Comparison of ENCODE assay signal across 9 mouse cellular contexts in the genomic region with DNA sequence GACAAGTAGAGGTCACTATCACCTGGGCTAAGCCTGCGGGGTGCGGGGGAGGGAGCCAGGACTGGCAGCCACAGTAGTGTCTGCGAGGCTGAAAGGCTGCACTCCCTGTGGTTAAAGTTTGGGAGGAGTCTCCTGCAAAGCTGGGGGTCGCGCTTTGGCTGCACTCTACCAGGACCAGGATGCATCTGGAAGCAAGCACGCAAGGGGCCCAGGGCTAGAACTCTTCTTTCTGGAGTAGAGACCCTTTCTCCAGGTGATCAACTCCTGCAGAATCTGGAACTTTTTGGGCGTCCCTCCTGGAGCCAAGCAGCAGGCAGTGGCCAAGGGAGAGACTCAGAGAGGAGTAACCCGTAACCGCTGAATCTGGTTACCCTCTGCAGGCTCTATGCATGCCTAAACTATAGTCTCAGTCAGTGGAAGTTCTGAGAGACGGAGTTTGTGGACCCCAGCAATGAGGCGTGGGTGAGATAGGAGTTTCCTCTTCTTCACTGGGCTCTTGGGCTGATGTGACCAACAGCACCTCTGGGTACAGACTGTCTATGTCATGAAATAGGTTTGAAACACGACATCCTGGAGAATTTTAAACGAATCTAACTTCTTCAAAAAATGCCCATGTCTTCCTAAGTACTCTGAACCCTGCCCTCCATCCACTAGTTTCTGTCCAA. TPM values are rescaled to one million over a fixed set of nuclear protein-coding genes. Genes with fewer than 3 reads are reported as not detected.
DNase-seq lines count a peak whose midpoint lies in the region; ATAC-seq lines count a peak whose summit lies in the region.
"Had no signal": no experiment of that assay in that cellular context is flagged by ENCODE, and none has a peak within 500 bp of the region (broad histone marks: within the 10 kb centered on the region; RNA-seq: fewer than 3 reads in every experiment).

No protein-coding gene starts in this region.

- no peaks in the 10 kb centered on the region for H3K4me1 ChIP-seq in embryonic facial prominence, embryonic 11.5 days (ENCODE audit: control insufficient read depth, insufficient read depth, low read length)
- H3K4me1 ChIP-seq in neural tube, embryonic 11.5 days (ENCODE audit: control insufficient read depth, insufficient read depth, low read length): no peaks in the 10 kb centered on the region
- H3K4me1 ChIP-seq in midbrain, embryonic 16.5 days (ENCODE audit: control insufficient read depth, insufficient read depth, low read length): peaks cover 11% of the 10 kb centered on the region; the same call in 1 of the 2 replicates

- H3K27ac ChIP-seq in embryonic facial prominence, embryonic 11.5 days (replicated peaks; ENCODE audit: low read depth, low read length): no peak overlapping the region
- no peak overlapping the region for H3K27ac ChIP-seq in neural tube, embryonic 11.5 days (ENCODE audit: low read depth, low read length)
- no peak overlapping the region for H3K27ac ChIP-seq in midbrain, embryonic 16.5 days (ENCODE audit: low read length)

- peaks cover 26% of the 10 kb centered on the region for H3K27me3 ChIP-seq in embryonic facial prominence, embryonic 11.5 days (ENCODE audit: control insufficient read depth, insufficient read depth, low read length)
- H3K27me3 ChIP-seq in neural tube, embryonic 11.5 days (ENCODE audit: control insufficient read depth, insufficient read depth, low read length): peaks cover 65% of the 10 kb centered on the region
- H3K27me3 ChIP-seq in midbrain, embryonic 16.5 days (ENCODE audit: control insufficient read depth, insufficient read depth, low read depth, low read length): peaks cover 57% of the 10 kb centered on the region

- ATAC-seq in embryonic facial prominence, embryonic 11.5 days (replicated peaks; ENCODE audit: insufficient number of reproducible peaks, low FRiP score, low TSS enrichment, low read depth): no peak
- ATAC-seq in neural tube, embryonic 11.5 days (ENCODE audit: insufficient read depth, low FRiP score, low TSS enrichment): no peak
- ATAC-seq in midbrain, embryonic 16.5 days: no peak

- WGBS in embryonic facial prominence, embryonic 11.5 days: 4% methylated on average over 13 of the region's 13 CpGs
- WGBS in neural tube, embryonic 11.5 days: 2% methylated on average over 13 of the region's 13 CpGs
- WGBS in midbrain, embryonic 16.5 days: 2% methylated on average over 13 of the region's 13 CpGs

- 0 out of 2 replicates have a peak overlapping the region, but pooled peaks have one; percentile 38 for H3K4me3 ChIP-seq in embryonic facial prominence, embryonic 11.5 days (ENCODE audit: low read depth, low read length)
- H3K4me3 ChIP-seq in neural tube, embryonic 11.5 days (ENCODE audit: low read depth, low read length): no peak overlapping the region
- H3K4me3 ChIP-seq in midbrain, embryonic 16.5 days (ENCODE audit: low read depth, low read length): no peak overlapping the region

- no peaks in the 10 kb centered on the region for H3K9me3 ChIP-seq in embryonic facial prominence, embryonic 11.5 days (replicated peaks; ENCODE audit: control insufficient read depth, low read length)
- H3K9me3 ChIP-seq in neural tube, embryonic 11.5 days (ENCODE audit: control insufficient read depth, low read length): no peaks in the 10 kb centered on the region
- H3K9me3 ChIP-seq in midbrain, embryonic 16.5 days (replicated peaks; ENCODE audit: control insufficient read depth, low read length, poor library complexity, severe bottlenecking): no peaks in the 10 kb centered on the region

- H3K36me3 ChIP-seq in embryonic facial prominence, embryonic 11.5 days (replicated peaks; ENCODE audit: control insufficient read depth, insufficient read depth, low read depth, low read length): no peaks in the 10 kb centered on the region
- no peaks in the 10 kb centered on the region for H3K36me3 ChIP-seq in neural tube, embryonic 11.5 days (ENCODE audit: control insufficient read depth, insufficient read depth, low read length)
- H3K36me3 ChIP-seq in midbrain, embryonic 16.5 days (ENCODE audit: control insufficient read depth, insufficient read depth, low read length): no peaks in the 10 kb centered on the region

- peak; percentile 85 for DNase-seq in heart, adult 11 months
- no peak for DNase-seq in heart, postnatal 4 days
- peak; percentile 19 to 25 for DNase-seq in kidney, postnatal 4 days
- DNase-seq in kidney, postnatal 36 days: no peak
- DNase-seq in embryonic facial prominence, embryonic 11.5 days (ENCODE audit: low spot score): no peak
- peak; percentile 19 for DNase-seq in neural tube, embryonic 11.5 days (ENCODE audit: low spot score)
- DNase-seq in cerebellum, postnatal 25 days: no peak

- H3K9ac ChIP-seq in embryonic facial prominence, embryonic 11.5 days (replicated peaks; ENCODE audit: low read length): 0 out of 2 replicates have a peak overlapping the region, but pooled peaks have one; percentile 9
- no peak overlapping the region for H3K9ac ChIP-seq in neural tube, embryonic 11.5 days (ENCODE audit: low read length)
- H3K9ac ChIP-seq in midbrain, embryonic 16.5 days (ENCODE audit: low read depth, low read length): no peak overlapping the region

- peak overlapping the region; percentile 21 for H3K4me2 ChIP-seq in embryonic facial prominence, embryonic 11.5 days (ENCODE audit: low read depth, low read length)
- no peak overlapping the region for H3K4me2 ChIP-seq in neural tube, embryonic 11.5 days (ENCODE audit: low read depth)
- H3K4me2 ChIP-seq in midbrain, embryonic 16.5 days (ENCODE audit: low read length): no peak overlapping the region

RNA-seq across cellular contexts. Expression of a gene that starts 1.5 kb away (rescaled TPM):
- total RNA-seq in heart, postnatal 4 days (2021): 10 to 100 TPM; 12.1 to 12.3 TPM
- 43.8 and 46.8 TPM in 2 replicates for polyA plus RNA-seq in embryonic facial prominence, embryonic 11.5 days (2014; fragmentation: Nextera tagmentation; extraction: Ambion mirVana)
- 11.6 and 17.4 TPM in 2 replicates for polyA plus RNA-seq in neural tube, embryonic 11.5 days (2014; fragmentation: Nextera tagmentation; extraction: Ambion mirVana)
- polyA plus RNA-seq in midbrain, embryonic 16.5 days (2015; fragmentation: Nextera tagmentation; extraction: Ambion mirVana): 5.8 and 7.8 TPM in 2 replicates
- total RNA-seq: megakaryocyte progenitor cell, adult 5-6 weeks had no signal

Comparison
In these comparisons a context has a peak if more than half of its experiments do, and no peak if none do; other contexts are left out.
1. DNase-seq: peak in heart, adult 11 months (single experiment), kidney, postnatal 4 days (2 of 2) and neural tube, embryonic 11.5 days (single experiment); none in heart, postnatal 4 days (single experiment), kidney, postnatal 36 days (0 of 2), embryonic facial prominence, embryonic 11.5 days (single experiment) and cerebellum, postnatal 25 days (0 of 2).